Mouse (Mus musculus): ENCODE results near the gene Tbc1d1.

Tbc1d1 gene

DNA sequence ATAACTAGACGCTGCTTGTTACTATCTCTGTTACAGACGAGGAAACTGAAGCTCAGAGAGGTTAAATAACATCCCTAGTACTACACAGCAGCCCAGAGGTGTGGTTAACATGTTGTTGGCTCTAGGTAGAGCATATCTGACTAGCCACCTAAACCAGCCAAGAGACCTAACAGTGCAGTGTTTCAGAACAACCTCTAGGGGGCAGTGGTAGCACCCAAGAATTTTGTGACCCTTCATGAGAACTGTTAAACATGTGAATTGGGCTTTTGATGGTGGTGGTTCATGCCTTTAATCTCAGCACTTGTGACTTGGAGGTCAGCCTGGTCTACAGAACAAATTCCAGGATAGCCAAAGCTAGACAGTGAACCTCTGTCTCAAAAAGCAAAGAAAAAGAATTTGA lies 46.2 kb downstream of the Tbc1d1 start:
- in situ Hi-C loops (cut with MboI; ENCODE audit: low sequenced_read_pairs) = no loop called here

DNA sequence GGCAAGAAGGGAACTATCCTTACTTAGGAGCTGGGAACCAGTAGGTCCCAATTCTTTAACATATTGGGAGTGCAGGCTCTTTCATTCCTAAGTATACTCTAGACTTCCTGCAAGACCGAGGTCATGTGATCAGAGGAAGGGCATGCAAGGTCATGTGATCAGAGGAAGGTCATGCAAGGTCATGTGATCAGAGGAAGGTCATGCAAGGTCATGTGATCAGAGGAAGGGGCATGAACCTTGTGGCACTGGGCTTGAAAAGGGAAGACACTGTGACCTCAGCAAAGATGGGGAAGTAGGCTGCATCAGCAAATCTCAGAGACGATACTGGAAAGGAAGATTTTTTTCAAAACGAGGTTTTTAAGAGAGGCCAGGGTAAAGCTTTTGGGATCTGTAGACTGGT lies 49.5 kb downstream of the Tbc1d1 start:
- in situ Hi-C loops (cut with MboI; ENCODE audit: low sequenced_read_pairs) = no loop called here

DNA sequence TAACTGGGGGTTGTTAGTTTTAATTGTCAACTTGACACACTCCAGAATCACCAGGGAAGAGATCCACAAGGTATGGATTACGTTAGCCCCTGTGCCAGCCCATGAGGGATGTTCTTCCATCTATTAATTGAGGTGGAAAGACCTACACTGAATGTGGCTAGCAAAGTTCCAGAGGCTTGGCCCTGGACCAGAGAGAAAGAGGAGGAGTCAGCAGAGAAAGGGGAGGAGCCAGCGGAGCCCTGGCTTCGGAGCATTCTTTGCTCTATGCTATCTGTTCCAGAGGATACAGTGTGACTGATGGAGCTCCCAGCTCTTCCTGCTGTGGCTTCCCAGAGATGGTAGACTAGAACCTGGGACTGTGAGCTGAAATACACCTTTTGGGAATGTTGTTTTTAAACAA lies 50.3 kb downstream of the Tbc1d1 start:
- in situ Hi-C loops (cut with MboI; ENCODE audit: low sequenced_read_pairs) = no loop called here

DNA sequence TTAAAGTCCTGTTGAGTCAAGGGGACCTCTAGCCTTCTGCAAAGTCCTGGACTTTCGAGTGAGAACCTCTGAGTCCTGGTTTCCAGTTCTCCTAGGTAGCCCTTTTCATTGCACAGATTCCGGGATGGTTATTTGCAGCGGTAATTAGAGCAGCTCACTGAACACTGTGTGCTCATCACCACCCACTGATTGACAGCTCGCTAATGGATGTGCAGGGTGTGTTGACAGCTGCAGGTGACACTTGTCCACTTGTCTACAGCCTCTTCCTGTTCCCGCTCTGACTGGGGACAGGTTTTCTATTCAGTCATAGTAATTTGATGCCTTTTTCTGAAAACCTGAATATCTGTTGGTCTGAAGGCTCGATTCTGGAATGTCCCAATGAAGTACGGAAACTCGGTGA lies 50.8 kb downstream of the Tbc1d1 start:
- in situ Hi-C loops (cut with MboI; ENCODE audit: low sequenced_read_pairs) = no loop called here

GRCm38 (mm10) chr5:64207800-64208199 lies 51.7 kb downstream of the Tbc1d1 start:
- in situ Hi-C loops (cut with MboI; ENCODE audit: low sequenced_read_pairs) = no loop called here

GRCm38 (mm10) chr5:64210817-64211216 lies 54.7 kb downstream of the Tbc1d1 start:
- in situ Hi-C loops (cut with MboI; ENCODE audit: low sequenced_read_pairs) = no loop called here

DNA sequence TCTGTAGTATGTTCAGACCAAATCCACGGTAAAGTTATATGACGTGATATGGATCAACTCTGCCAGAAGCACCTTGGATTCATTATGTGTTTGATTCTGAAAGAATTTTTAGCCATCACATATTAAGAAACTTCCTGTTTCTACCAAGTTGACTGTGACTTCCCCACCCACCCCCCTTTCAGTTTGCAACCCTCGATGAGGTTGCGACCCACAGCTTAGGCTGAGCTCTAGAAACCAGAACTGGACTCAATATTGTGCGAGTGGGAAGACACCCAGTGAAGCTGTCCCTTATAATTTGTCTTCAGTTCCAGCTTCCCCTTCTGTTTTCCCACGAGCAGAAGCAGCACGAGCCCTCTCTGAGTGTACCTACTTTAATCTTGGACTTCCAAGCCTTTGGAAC lies 55.2 kb downstream of the Tbc1d1 start:
- in situ Hi-C loops (cut with MboI; ENCODE audit: low sequenced_read_pairs) = no loop called here

DNA sequence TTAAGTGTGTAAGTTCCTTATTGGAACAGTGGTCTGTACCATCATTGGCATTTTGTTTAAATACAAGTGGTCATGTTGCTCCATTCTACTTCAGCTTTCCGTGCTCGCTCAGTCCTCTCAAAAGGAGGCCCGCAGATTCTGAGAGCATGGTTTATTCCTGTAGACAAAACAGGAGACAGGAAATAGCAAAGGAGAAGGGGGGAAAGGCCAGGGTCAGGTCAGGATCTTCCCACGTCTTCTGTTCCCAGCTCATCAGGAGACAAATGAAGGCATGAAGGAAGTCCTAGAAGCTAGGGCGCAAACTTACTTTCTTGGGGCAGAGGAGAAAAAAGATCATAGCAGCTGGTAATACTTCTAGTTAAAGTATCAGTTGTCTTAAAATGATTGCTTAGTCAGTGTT lies 56.1 kb downstream of the Tbc1d1 start:
- in situ Hi-C loops (cut with MboI; ENCODE audit: low sequenced_read_pairs) = no loop called here

DNA sequence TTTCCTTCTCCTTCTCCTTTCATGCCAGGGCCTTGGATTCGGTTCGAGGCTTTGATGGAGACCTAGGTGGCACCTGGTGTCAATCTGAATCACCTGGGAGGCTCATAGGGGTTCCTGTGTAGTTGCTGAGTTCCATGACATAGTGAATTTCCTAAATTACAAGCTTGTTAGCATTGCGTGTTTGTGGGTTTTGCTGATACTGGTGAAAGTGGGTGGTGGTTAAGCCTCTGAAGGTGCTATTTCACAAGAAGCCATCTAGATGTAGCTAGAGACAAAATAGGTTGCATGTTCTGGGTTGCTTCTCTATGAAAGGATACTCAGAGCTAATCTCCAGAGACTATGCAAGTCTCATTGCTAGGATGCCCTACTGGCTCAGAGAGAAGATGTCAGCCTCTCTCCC lies 56.5 kb downstream of the Tbc1d1 start:
- in situ Hi-C loops (cut with MboI; ENCODE audit: low sequenced_read_pairs) = no loop called here

DNA sequence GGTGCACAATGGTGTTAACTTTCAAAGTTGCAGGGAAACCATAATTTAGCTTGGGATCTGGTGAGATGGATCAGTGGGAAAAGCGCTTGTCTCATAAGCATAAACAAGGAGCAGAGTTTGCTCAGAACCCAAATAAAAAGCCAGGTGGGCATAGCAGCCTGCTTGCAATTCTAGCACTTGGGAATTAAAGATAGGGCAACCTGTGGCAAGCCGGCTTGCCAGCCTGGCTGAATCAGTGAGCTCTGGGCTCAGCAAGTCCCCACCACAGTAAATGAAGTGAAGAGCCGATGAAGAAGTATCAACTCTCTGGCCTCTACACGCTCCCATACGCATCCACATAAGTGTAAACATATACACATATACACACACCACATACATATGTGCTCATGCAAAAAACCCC lies 59.7 kb downstream of the Tbc1d1 start:
- in situ Hi-C loops (cut with MboI; ENCODE audit: low sequenced_read_pairs) = no loop called here

GRCm38 (mm10) chr5:64216326-64216725 lies 60.2 kb downstream of the Tbc1d1 start:
- in situ Hi-C loops (cut with MboI; ENCODE audit: low sequenced_read_pairs) = no loop called here

- in situ Hi-C loops (cut with MboI; ENCODE audit: low sequenced_read_pairs) = no loop called here
Observed at GRCm38 (mm10) chr5:64217256-64217655, 61.2 kb downstream of the Tbc1d1 start.

DNA sequence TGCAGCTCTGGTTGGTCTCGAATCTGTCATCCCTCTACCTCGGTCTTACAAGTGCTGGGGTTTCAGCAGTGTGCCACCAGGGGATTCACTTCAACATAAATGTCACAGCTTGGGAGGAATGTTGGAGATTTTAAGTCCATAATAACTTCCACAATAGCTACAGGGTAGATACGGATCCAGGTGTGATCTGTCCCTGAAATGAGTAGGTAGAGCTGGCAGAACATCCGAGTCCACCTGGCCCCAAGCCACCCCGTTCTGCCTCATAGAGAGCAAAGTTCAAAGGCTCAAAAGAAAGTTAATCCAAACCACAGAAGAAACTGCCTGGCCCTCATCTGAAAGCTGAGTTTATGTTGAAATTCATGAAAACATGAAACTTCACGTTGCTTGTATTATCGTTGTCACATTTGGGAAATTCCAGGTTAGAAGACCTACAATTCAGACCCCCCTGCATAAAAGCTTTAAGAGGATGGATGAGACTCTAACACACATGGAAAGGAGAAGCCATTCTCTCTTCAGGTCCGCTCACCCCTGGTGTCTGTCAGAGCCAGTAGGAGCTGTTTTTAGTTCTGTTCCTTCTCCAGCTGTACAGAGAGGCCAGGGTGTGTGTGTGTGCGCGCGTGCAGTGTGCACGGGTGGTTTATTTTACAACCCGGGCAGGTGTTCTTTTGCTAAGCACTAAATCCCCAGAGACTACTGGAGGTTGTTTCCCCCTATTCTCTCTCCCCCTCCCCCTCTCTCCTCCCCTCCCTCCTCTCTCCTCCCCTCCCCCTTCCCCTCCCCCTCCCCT lies 61.9 kb downstream of the Tbc1d1 start:
- in situ Hi-C loops (cut with MboI; ENCODE audit: low sequenced_read_pairs) = no loop called here

DNA sequence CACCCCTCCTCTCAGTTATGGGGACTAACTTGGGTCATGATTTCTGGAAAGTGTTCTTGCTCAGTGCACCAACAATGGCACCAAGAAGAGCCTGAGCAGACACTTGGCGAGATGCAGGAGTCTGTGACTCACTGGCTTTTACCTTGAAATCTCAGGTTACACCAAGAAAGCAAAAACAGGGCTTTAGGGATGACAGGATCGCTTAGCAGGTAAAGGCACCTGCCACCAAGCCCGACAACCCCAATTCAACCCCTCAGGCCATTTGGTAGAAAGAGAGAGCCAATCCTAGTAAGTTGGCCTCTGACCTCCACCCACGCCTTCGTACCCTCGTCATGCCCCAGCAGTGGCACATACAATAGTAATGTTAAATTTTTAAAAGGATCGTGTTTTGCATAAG lies 62.5 kb downstream of the Tbc1d1 start:
- in situ Hi-C loops (cut with MboI; ENCODE audit: low sequenced_read_pairs) = no loop called here

DNA sequence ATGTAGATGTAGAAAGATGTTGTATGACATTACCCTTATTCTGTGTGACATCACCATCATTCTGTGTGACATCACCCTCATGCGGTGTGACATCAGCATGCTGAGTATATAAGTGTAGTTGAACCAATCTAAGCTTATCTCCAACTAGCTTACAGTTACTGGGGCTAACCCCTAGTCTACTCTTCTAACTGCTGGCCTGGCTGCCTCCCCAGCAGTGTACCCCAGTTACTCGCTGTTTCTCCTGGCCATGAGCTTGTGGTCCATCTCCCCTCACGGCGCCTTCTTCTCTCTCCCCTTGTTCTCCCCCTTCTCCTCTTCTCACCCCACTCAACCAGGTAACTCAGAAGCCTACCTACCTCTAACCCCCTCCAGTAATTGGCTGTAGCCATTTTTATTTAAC lies 64.7 kb downstream of the Tbc1d1 start:
- in situ Hi-C loops (cut with MboI; ENCODE audit: low sequenced_read_pairs) = no loop called here

- in situ Hi-C loops (cut with MboI; ENCODE audit: low sequenced_read_pairs) = no loop called here
Observed at GRCm38 (mm10) chr5:64224735-64225425, 68.8 kb downstream of the Tbc1d1 start.

DNA sequence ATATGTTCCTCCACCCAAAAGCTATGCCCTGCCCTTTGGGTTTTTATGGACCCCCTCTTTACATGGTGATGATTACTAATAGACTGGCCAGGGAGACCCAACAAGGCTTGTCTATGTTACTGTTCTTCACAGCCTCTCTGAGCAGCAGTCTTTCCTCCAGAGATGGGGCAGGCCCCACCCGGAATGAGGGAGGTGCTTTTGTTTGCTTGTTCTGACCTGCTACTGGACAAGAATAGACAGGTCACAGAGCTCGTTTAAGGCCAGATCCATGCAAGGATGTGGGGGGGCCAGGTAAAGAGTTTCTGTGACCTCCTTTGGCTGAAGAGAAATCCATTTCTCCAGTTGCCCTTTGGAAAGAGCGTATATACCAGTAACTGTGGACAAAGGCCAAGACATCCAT lies 72.1 kb downstream of the Tbc1d1 start:
- in situ Hi-C loops (cut with MboI; ENCODE audit: low sequenced_read_pairs) = no loop called here

- in situ Hi-C loops (cut with MboI; ENCODE audit: low sequenced_read_pairs) = no loop called here
Observed at GRCm38 (mm10) chr5:64229336-64229866, 73.3 kb downstream of the Tbc1d1 start.

- in situ Hi-C loops (cut with MboI; ENCODE audit: low sequenced_read_pairs) = no loop called here
Observed at GRCm38 (mm10) chr5:64230061-64230466, 74.0 kb downstream of the Tbc1d1 start.

- in situ Hi-C loops (cut with MboI; ENCODE audit: low sequenced_read_pairs) = no loop called here
Observed at GRCm38 (mm10) chr5:64230507-64231041, 74.5 kb downstream of the Tbc1d1 start.

GRCm38 (mm10) chr5:64232872-64233271 lies 76.8 kb downstream of the Tbc1d1 start:
- in situ Hi-C loops (cut with MboI; ENCODE audit: low sequenced_read_pairs) = no loop called here

Data from CH12F3 (cell line).